Mouse (Mus musculus): ENCODE measurements at regions not wholly inside any gene's neighbourhood (a gene's known extent, or its start where the extent isn't known, plus 50 kb on each side); places are given as distances from the start of the nearest gene placed in this dataset.

GRCm38 (mm10) chr11:24750144-24750779, 672.4 kb downstream of the Bcl11a start:
- no peak overlapping the region for H3K27ac ChIP-seq (ENCODE audit: low read depth, low read length)
- no peaks in the 10 kb centered on the region for H3K9me3 ChIP-seq (ENCODE audit: low read length)
- H3K9ac ChIP-seq (replicated peaks; ENCODE audit: low read length, poor library complexity, severe bottlenecking) = no peak overlapping the region
- WGBS = 71% methylated on average over 7 of the region's 7 CpGs
- no peak for DNase-seq (ENCODE audit: low spot score)
- no peak for TF ChIP-seq CTCF (IDR thresholded peaks at IDR 0.05)
- no peaks in the 10 kb centered on the region for H3K4me1 ChIP-seq (ENCODE audit: insufficient read depth, low read length)
- no peaks in the 10 kb centered on the region for H3K36me3 ChIP-seq (ENCODE audit: insufficient read depth, low read length)
- H3K4me2 ChIP-seq (ENCODE audit: low read depth, low read length, poor library complexity, severe bottlenecking) = no peak overlapping the region
- H3K4me3 ChIP-seq (ENCODE audit: low read depth, low read length) = no peak overlapping the region
- H3K27me3 ChIP-seq (ENCODE audit: insufficient read depth, low read length) = no peaks in the 10 kb centered on the region
- ATAC-seq (ENCODE audit: low FRiP score) = no peak

GRCm38 (mm10) chr11:24758130-24758529, 680.3 kb downstream of the Bcl11a start:
- no peak for DNase-seq (ENCODE audit: low spot score)

GRCm38 (mm10) chr11:24783470-24783869, 705.6 kb downstream of the Bcl11a start:
- ATAC-seq (ENCODE audit: low FRiP score) = no peak
- Histone ChIP-seq H3K4me1 (ENCODE audit: insufficient read depth, low read length) (no peaks in the 10 kb centered on the region), H3K27ac (ENCODE audit: low read depth, low read length) (no peak overlapping the region), H3K36me3 (ENCODE audit: insufficient read depth, low read length) (no peaks in the 10 kb centered on the region), H3K9me3 (ENCODE audit: low read length) (no peaks in the 10 kb centered on the region), H3K27me3 (ENCODE audit: insufficient read depth, low read length) (no peaks in the 10 kb centered on the region), H3K4me2 (ENCODE audit: low read depth, low read length, poor library complexity, severe bottlenecking) (no peak overlapping the region), H3K4me3 (ENCODE audit: low read depth, low read length) (no peak overlapping the region), H3K9ac (replicated peaks; ENCODE audit: low read length, poor library complexity, severe bottlenecking) (no peak overlapping the region)
- TF ChIP-seq CTCF (IDR thresholded peaks at IDR 0.05) = no peak
- WGBS = 76% methylated on average over 7 of the region's 7 CpGs
- no peak for DNase-seq (ENCODE audit: low spot score)

More at GRCm38 (mm10) chr11:24758130-24758529, 680.3 kb downstream of the Bcl11a start:
- no peak overlapping the region for H3K9ac ChIP-seq (replicated peaks; ENCODE audit: low read length, poor library complexity, severe bottlenecking)
- no peak for ATAC-seq (ENCODE audit: low FRiP score)
- no peaks in the 10 kb centered on the region for H3K36me3 ChIP-seq (ENCODE audit: insufficient read depth, low read length)
- no peak overlapping the region for H3K27ac ChIP-seq (ENCODE audit: low read depth, low read length)
- no peaks in the 10 kb centered on the region for H3K27me3 ChIP-seq (ENCODE audit: insufficient read depth, low read length)
- no peak for TF ChIP-seq CTCF (IDR thresholded peaks at IDR 0.05)
- H3K4me1 ChIP-seq (ENCODE audit: insufficient read depth, low read length) = no peaks in the 10 kb centered on the region
- no peaks in the 10 kb centered on the region for H3K9me3 ChIP-seq (ENCODE audit: low read length)
- H3K4me3 ChIP-seq (ENCODE audit: low read depth, low read length) = no peak overlapping the region
- no peak overlapping the region for H3K4me2 ChIP-seq (ENCODE audit: low read depth, low read length, poor library complexity, severe bottlenecking)

GRCm38 (mm10) chr11:24789120-24789519, 711.3 kb downstream of the Bcl11a start:
- 81% methylated on average over 2 of the region's 2 CpGs for WGBS
- H3K4me2 ChIP-seq (ENCODE audit: low read depth, low read length, poor library complexity, severe bottlenecking) = no peak overlapping the region
- no peak overlapping the region for H3K9ac ChIP-seq (replicated peaks; ENCODE audit: low read length, poor library complexity, severe bottlenecking)
- H3K27ac ChIP-seq (ENCODE audit: low read depth, low read length) = no peak overlapping the region
- no peaks in the 10 kb centered on the region for H3K4me1 ChIP-seq (ENCODE audit: insufficient read depth, low read length)
- TF ChIP-seq CTCF (IDR thresholded peaks at IDR 0.05) = no peak
- H3K36me3 ChIP-seq (ENCODE audit: insufficient read depth, low read length) = no peaks in the 10 kb centered on the region
- H3K9me3 ChIP-seq (ENCODE audit: low read length) = no peaks in the 10 kb centered on the region
- DNase-seq (ENCODE audit: low spot score) = no peak
- ATAC-seq (ENCODE audit: low FRiP score) = no peak
- H3K27me3 ChIP-seq (ENCODE audit: insufficient read depth, low read length) = no peaks in the 10 kb centered on the region
- H3K4me3 ChIP-seq (ENCODE audit: low read depth, low read length) = no peak overlapping the region

GRCm38 (mm10) chr11:24795510-24796211, 717.8 kb downstream of the Bcl11a start:
- Histone ChIP-seq H3K4me1 (ENCODE audit: insufficient read depth, low read length) (no peaks in the 10 kb centered on the region), H3K27me3 (ENCODE audit: insufficient read depth, low read length) (no peaks in the 10 kb centered on the region), H3K4me3 (ENCODE audit: low read depth, low read length) (no peak overlapping the region), H3K36me3 (ENCODE audit: insufficient read depth, low read length) (no peaks in the 10 kb centered on the region), H3K4me2 (ENCODE audit: low read depth, low read length, poor library complexity, severe bottlenecking) (no peak overlapping the region), H3K9ac (replicated peaks; ENCODE audit: low read length, poor library complexity, severe bottlenecking) (no peak overlapping the region), H3K27ac (ENCODE audit: low read depth, low read length) (no peak overlapping the region), H3K9me3 (ENCODE audit: low read length) (no peaks in the 10 kb centered on the region)
- peak; percentile 65 for DNase-seq (ENCODE audit: low spot score)
- 48% methylated on average over 4 of the region's 4 CpGs for WGBS
- no peak for TF ChIP-seq CTCF (IDR thresholded peaks at IDR 0.05)
- ATAC-seq (ENCODE audit: low FRiP score) = peak; percentile 81

- 65% methylated on average over 8 of the region's 8 CpGs for WGBS
Measured at GRCm38 (mm10) chr11:24804623-24805023, 726.8 kb downstream of the Bcl11a start.

More at GRCm38 (mm10) chr11:24804623-24805023, 726.8 kb downstream of the Bcl11a start:
- no peaks in the 10 kb centered on the region for H3K4me1 ChIP-seq (ENCODE audit: insufficient read depth, low read length)
- DNase-seq (ENCODE audit: low spot score) = no peak
- TF ChIP-seq CTCF (IDR thresholded peaks at IDR 0.05) = no peak
- no peaks in the 10 kb centered on the region for H3K36me3 ChIP-seq (ENCODE audit: insufficient read depth, low read length)
- no peak for ATAC-seq (ENCODE audit: low FRiP score)
- no peak overlapping the region for H3K27ac ChIP-seq (ENCODE audit: low read depth, low read length)
- no peak overlapping the region for H3K9ac ChIP-seq (replicated peaks; ENCODE audit: low read length, poor library complexity, severe bottlenecking)
- no peaks in the 10 kb centered on the region for H3K27me3 ChIP-seq (ENCODE audit: insufficient read depth, low read length)
- no peak overlapping the region for H3K4me2 ChIP-seq (ENCODE audit: low read depth, low read length, poor library complexity, severe bottlenecking)
- no peak overlapping the region for H3K4me3 ChIP-seq (ENCODE audit: low read depth, low read length)
- H3K9me3 ChIP-seq (ENCODE audit: low read length) = no peaks in the 10 kb centered on the region
